ENCODE assay signal across 10 mouse cellular contexts in genomic region chr10:111299591-111299990, GRCm38 (mm10). TPM values are rescaled to one million over a fixed set of nuclear protein-coding genes. Genes with fewer than 3 reads are reported as not detected.
A peak's percentile ranks its signal among the peaks of the same experiment; 100 is the strongest.
DNase-seq lines count a peak whose midpoint lies in the region; ATAC-seq and TF ChIP-seq lines count a peak whose summit lies in the region.
"Had no signal": no experiment of that assay in that cellular context is flagged by ENCODE, and none has a peak within 500 bp of the region (broad histone marks: within the 10 kb centered on the region; RNA-seq: fewer than 3 reads in every experiment).

No protein-coding gene starts in this region.

- no peak overlapping the region for H3K9ac ChIP-seq in MEL (ENCODE audit: control insufficient read depth, low read depth, low read length, poor library complexity, severe bottlenecking)
- H3K9ac ChIP-seq in limb, embryonic 13.5 days = no peak overlapping the region
- no peak overlapping the region for H3K9ac ChIP-seq in intestine, postnatal 0 days (ENCODE audit: low read depth, low read length)
- H3K9ac ChIP-seq in kidney, embryonic 16.5 days (replicated peaks; ENCODE audit: low read length) = no peak overlapping the region

- H3K4me2 ChIP-seq in limb, embryonic 13.5 days (replicated peaks) = 0 out of 2 replicates have a peak overlapping the region, but pooled peaks have one; percentile 65
- no peak overlapping the region for H3K4me2 ChIP-seq in intestine, postnatal 0 days (replicated peaks; ENCODE audit: low read depth)
- no peak overlapping the region for H3K4me2 ChIP-seq in kidney, embryonic 16.5 days (replicated peaks; ENCODE audit: low read depth, low read length)

- no peaks in the 10 kb centered on the region for H3K9me3 ChIP-seq in MEL (replicated peaks; ENCODE audit: insufficient read depth, low read length)
- H3K9me3 ChIP-seq in limb, embryonic 13.5 days = no peaks in the 10 kb centered on the region
- H3K9me3 ChIP-seq in intestine, postnatal 0 days (ENCODE audit: control insufficient read depth) = no peaks in the 10 kb centered on the region
- no peaks in the 10 kb centered on the region for H3K9me3 ChIP-seq in kidney, embryonic 16.5 days (ENCODE audit: low read length)

- no peak overlapping the region for H3K4me3 ChIP-seq in kidney, adult 2 months (ENCODE audit: insufficient read depth, low read depth, low read length)
- H3K4me3 ChIP-seq in MEL (ENCODE audit: control insufficient read depth in 1 of 2, insufficient read depth in 1 of 2, low read depth in 2 of 2, low read length in 2 of 2) = no peak overlapping the region
- H3K4me3 ChIP-seq in limb, embryonic 13.5 days = peak overlapping the region; percentile 69; the same call in 1 of the 2 replicates
- H3K4me3 ChIP-seq in intestine, postnatal 0 days (ENCODE audit: low read depth, low read length) = no peak overlapping the region
- no peak overlapping the region for H3K4me3 ChIP-seq in kidney, embryonic 16.5 days (ENCODE audit: low read length)

- no peak for TF ChIP-seq EP300 in MEL (IDR thresholded peaks at IDR 0.05; ENCODE audit: low read depth in 1 of 2, low read length in 2 of 2)

- 76% methylated on average over 6 of the region's 6 CpGs for WGBS in kidney, adult 2 months
- WGBS in limb, embryonic 13.5 days = 88% methylated on average over 6 of the region's 6 CpGs
- 80% methylated on average over 6 of the region's 6 CpGs for WGBS in intestine, postnatal 0 days
- WGBS in kidney, embryonic 16.5 days = 78% methylated on average over 6 of the region's 6 CpGs

- ATAC-seq in limb, embryonic 13.5 days (ENCODE audit: low FRiP score, low read depth) = no peak
- ATAC-seq in intestine, postnatal 0 days = no peak
- ATAC-seq in kidney, embryonic 16.5 days (ENCODE audit: low FRiP score, low TSS enrichment) = no peak

- no peaks in the 10 kb centered on the region for H3K79me2 ChIP-seq in MEL (ENCODE audit: control insufficient read depth, insufficient read depth, low read length, poor library complexity)

- peak; percentile 11 for TF ChIP-seq RAD21 in MEL (IDR thresholded peaks at IDR 0.05; ENCODE audit: low read depth, low read length)

- DNase-seq in kidney, postnatal 14 days = peak; percentile 7
- no peak for DNase-seq in kidney, adult 2 months
- DNase-seq in MEL (ENCODE audit: low read depth, low spot score) = no peak
- DNase-seq in brain, adult 2 months (ENCODE audit: low read depth, low spot score) = peak; percentile 73
- no peak for DNase-seq in urinary bladder, postnatal 4 days (ENCODE audit: low spot score in 2 of 2)
- DNase-seq: gastrocnemius, postnatal 14 days; right cerebral cortex, postnatal 14 days had no signal

- peaks cover 3% of the 10 kb centered on the region; the same call in 1 of the 2 replicates for H3K4me1 ChIP-seq in kidney, adult 2 months (ENCODE audit: control insufficient read depth, insufficient read depth, low read length)
- no peaks in the 10 kb centered on the region for H3K4me1 ChIP-seq in MEL (ENCODE audit: control insufficient read depth in 1 of 2, insufficient read depth in 2 of 2, low read length in 2 of 2)
- no peaks in the 10 kb centered on the region for H3K4me1 ChIP-seq in limb, embryonic 13.5 days
- H3K4me1 ChIP-seq in intestine, postnatal 0 days (replicated peaks; ENCODE audit: control insufficient read depth, insufficient read depth, low read length) = no peaks in the 10 kb centered on the region; the same call in 1 of the 2 replicates
- H3K4me1 ChIP-seq in kidney, embryonic 16.5 days (ENCODE audit: insufficient read depth, low read length) = peaks cover 10% of the 10 kb centered on the region

- TF ChIP-seq CTCF in kidney, adult 2 months (conservative IDR thresholded peaks at IDR 0.05; ENCODE audit: insufficient read depth, insufficient read length, low read depth, low read length) = no peak
- peak in 1 of 3 experiments; percentile 13; a peak in 1 of 6 replicates for TF ChIP-seq CTCF in MEL (IDR thresholded peaks at IDR 0.05 in 2 of 3, conservative IDR thresholded peaks at IDR 0.05 in 1 of 3; ENCODE audit: control insufficient read depth in 1 of 3, insufficient read depth in 1 of 3, low read depth in 2 of 3, low read length in 3 of 3, poor library complexity in 1 of 3, severe bottlenecking in 1 of 3)
- TF ChIP-seq CTCF in intestine, postnatal 0 days (IDR thresholded peaks at IDR 0.05; ENCODE audit: low read depth) = no peak; the same call in 1 of the 2 replicates

- no peak for TF ChIP-seq POLR2A in kidney, adult 2 months (IDR thresholded peaks at IDR 0.05; ENCODE audit: low read depth, low read length)
- TF ChIP-seq POLR2A in MEL (IDR thresholded peaks at IDR 0.05; ENCODE audit: control insufficient read depth in 1 of 2, insufficient read depth in 1 of 2, low read depth in 1 of 2, low read length in 2 of 2, poor library complexity in 1 of 2) = no peak

- H3K27ac ChIP-seq in kidney, adult 2 months (ENCODE audit: insufficient read depth, low read depth, low read length) = no peak overlapping the region
- H3K27ac ChIP-seq in MEL (ENCODE audit: control insufficient read depth, low read depth, low read length) = no peak overlapping the region
- H3K27ac ChIP-seq in limb, embryonic 13.5 days = peak overlapping the region; percentile 87; the same call in 1 of the 2 replicates
- H3K27ac ChIP-seq in intestine, postnatal 0 days (ENCODE audit: low read depth, low read length) = no peak overlapping the region
- no peak overlapping the region for H3K27ac ChIP-seq in kidney, embryonic 16.5 days (ENCODE audit: low read length)

- no peaks in the 10 kb centered on the region for H3K36me3 ChIP-seq in kidney, adult 2 months (ENCODE audit: control insufficient read depth, insufficient read depth, low read length)
- peaks cover 0 to 7% of the 10 kb centered on the region in 2 experiments; a peak in 2 of 4 replicates for H3K36me3 ChIP-seq in MEL (ENCODE audit: control insufficient read depth in 1 of 2, insufficient read depth in 2 of 2, low read length in 2 of 2)
- no peaks in the 10 kb centered on the region for H3K36me3 ChIP-seq in limb, embryonic 13.5 days
- H3K36me3 ChIP-seq in intestine, postnatal 0 days (ENCODE audit: control insufficient read depth, insufficient read depth) = no peaks in the 10 kb centered on the region
- no peaks in the 10 kb centered on the region for H3K36me3 ChIP-seq in kidney, embryonic 16.5 days (ENCODE audit: insufficient read depth, low read length)

- H3K27me3 ChIP-seq in kidney, adult 2 months (replicated peaks; ENCODE audit: control insufficient read depth, insufficient read depth, low read length) = no peaks in the 10 kb centered on the region
- H3K27me3 ChIP-seq in MEL (ENCODE audit: control insufficient read depth in 1 of 2, insufficient read depth in 2 of 2, low read length in 2 of 2) = no peaks in the 10 kb centered on the region
- H3K27me3 ChIP-seq in limb, embryonic 13.5 days = no peaks in the 10 kb centered on the region
- H3K27me3 ChIP-seq in intestine, postnatal 0 days (replicated peaks; ENCODE audit: control insufficient read depth, insufficient read depth, low read length) = no peaks in the 10 kb centered on the region
- no peaks in the 10 kb centered on the region for H3K27me3 ChIP-seq in kidney, embryonic 16.5 days (ENCODE audit: insufficient read depth, low read length)

TF ChIP-seq in MEL, 35 proteins besides CTCF, POLR2A, EP300 and RAD21:
- TF ChIP-seq SMC3 (IDR thresholded peaks at IDR 0.05; ENCODE audit: low read depth, low read length) = peak; percentile 29
- no peak for TF ChIP-seq MYB (IDR thresholded peaks at IDR 0.05; ENCODE audit: low read depth, low read length)
- TF ChIP-seq MYC (IDR thresholded peaks at IDR 0.05; ENCODE audit: low read depth, low read length) = no peak
- TF ChIP-seq BHLHE40 (IDR thresholded peaks at IDR 0.05; ENCODE audit: borderline replicate concordance, low read depth, low read length) = no peak
- TF ChIP-seq CHD2 (IDR thresholded peaks at IDR 0.05; ENCODE audit: low read length) = no peak
TF ChIP-seq in MEL: peak in this region for 1.

RNA-seq across cellular contexts. Expression of gene Bbs10, which starts 1.1 kb away (rescaled TPM):
- 1.3 and 1.7 TPM in 2 replicates for polyA plus RNA-seq in kidney, adult 2 months (2012; rRNA removed)
- 0.42 and 0.62 TPM in 2 replicates for total RNA-seq in MEL (2012; rRNA removed)
- under 1 TPM in 1 of 2 experiments, not detected in 1; 0.15 TPM for polyA plus RNA-seq in MEL (2012; ENCODE audit: insufficient read depth in 1 of 2, insufficient read length in 2 of 2, low read depth in 1 of 2, low replicate concordance in 2 of 2, missing spikeins in 1 of 2)
- polyA plus RNA-seq in limb, embryonic 13.5 days (2015; fragmentation: Nextera tagmentation; extraction: Ambion mirVana) = 5.3 and 6.0 TPM in 2 replicates
- polyA plus RNA-seq in intestine, postnatal 0 days (2015; fragmentation: Nextera tagmentation; extraction: Ambion mirVana) = 1.3 TPM in 2 replicates
- polyA plus RNA-seq in kidney, embryonic 16.5 days (2015; fragmentation: Nextera tagmentation; extraction: Ambion mirVana) = 7.4 and 8.1 TPM in 2 replicates

Comparison
In these comparisons a context has a peak if more than half of its experiments do, and no peak if none do; other contexts are left out.
1. DNase-seq: peak in kidney, postnatal 14 days (single experiment) and brain, adult 2 months (single experiment); none in kidney, adult 2 months (single experiment), MEL (single experiment) and urinary bladder, postnatal 4 days (0 of 2).